Mouse (Mus musculus) CH12.LX (cell line): ENCODE data around the gene Prph.
A peak's percentile ranks its signal among the peaks of the same experiment; 100 is the strongest.

Experiments
- CTCF ChIP-seq, 2 experiments: IDR thresholded peaks in 1 of 2; conservative IDR thresholded peaks in 1 of 2; 2 replicates each; pipeline ENCODE4 v1.5.1; 2011 to 2012; ENCODE audit warnings: low read depth in 2 of 2, low read length in 2 of 2, improper control_type of control experiment in 1 of 2, inconsistent platforms in 1 of 2, mild to moderate bottlenecking in 1 of 2, moderate library complexity in 1 of 2
- EP300 ChIP-seq: IDR thresholded peaks from 2 replicates; pipeline ENCODE4 v1.6.1; 2011; ENCODE audit warnings: low read length, improper control_type of control experiment
- HCFC1 ChIP-seq: IDR thresholded peaks from 2 replicates; pipeline ENCODE4 v1.6.1; 2012; ENCODE audit warnings: low read depth, mild to moderate bottlenecking, inconsistent platforms, low read length, improper control_type of control experiment
- IRF4 ChIP-seq: IDR thresholded peaks from 2 replicates; pipeline ENCODE4 v1.6.1; 2014; ENCODE audit warnings: low read depth, mild to moderate bottlenecking, inconsistent platforms, low read length, improper control_type of control experiment
- MAZ ChIP-seq: IDR thresholded peaks from 2 replicates; pipeline ENCODE4 v1.6.1; 2012; ENCODE audit warnings: low read depth, mild to moderate bottlenecking, inconsistent platforms, low read length, improper control_type of control experiment, moderate library complexity
- NELFE ChIP-seq: IDR thresholded peaks from 2 replicates; pipeline ENCODE4 v1.6.1; 2011; ENCODE audit warnings: low read depth, low read length, improper control_type of control experiment
- NRF1 ChIP-seq: IDR thresholded peaks from 2 replicates; pipeline ENCODE4 v1.6.1; 2014; ENCODE audit warnings: low read depth, mild to moderate bottlenecking, inconsistent platforms, low read length, improper control_type of control experiment, moderate library complexity
- POLR2A ChIP-seq: IDR thresholded peaks from 2 replicates; pipeline ENCODE4 v1.6.1; 2011; ENCODE audit warnings: low read depth, mild to moderate bottlenecking, improper control_type of control experiment, low read length
- POLR2AphosphoS2 ChIP-seq: IDR thresholded peaks from 2 replicates; pipeline ENCODE4 v1.6.1; 2011; ENCODE audit warnings: low read depth, low read length, improper control_type of control experiment
- SIN3A ChIP-seq: IDR thresholded peaks from 2 replicates; pipeline ENCODE4 v1.6.1; 2012; ENCODE audit warnings: low read length, improper control_type of control experiment, inconsistent platforms
- SMC3 ChIP-seq: IDR thresholded peaks from 2 replicates; pipeline ENCODE4 v1.6.1; 2011; ENCODE audit warnings: low read depth, low read length, improper control_type of control experiment
- ZNF384 ChIP-seq: IDR thresholded peaks from 2 replicates; pipeline ENCODE4 v1.6.1; 2012; ENCODE audit warnings: low read depth, low read length, improper control_type of control experiment, inconsistent platforms

GRCm38 (mm10) chr15:99026259-99026658 lies 28.7 kb upstream of the Prph start:
- TF ChIP-seq POLR2AphosphoS2 = no peak
- TF ChIP-seq NRF1 = no peak
- no peak for TF ChIP-seq POLR2A
- TF ChIP-seq NELFE = no peak
- TF ChIP-seq EP300 = no peak
- peak; percentile 74 to 81 for TF ChIP-seq CTCF (conservative IDR thresholded peaks at IDR 0.05 in 1 of 2, IDR thresholded peaks at IDR 0.05 in 1 of 2; ENCODE audit: low read depth in 2 of 2, low read length in 2 of 2)
- no peak for TF ChIP-seq SMC3
- no peak for TF ChIP-seq MAZ
- no peak for TF ChIP-seq HCFC1
- no peak for TF ChIP-seq IRF4
- TF ChIP-seq ZNF384 = no peak
- no peak for TF ChIP-seq SIN3A
